Mouse (Mus musculus) liver (tissue): Measurements from ENCODE around the gene Kcnh2.
A peak's percentile ranks its signal among the peaks of the same experiment; 100 is the strongest.

Experiments used
- DNase-seq: peaks from one replicate; pipeline ENCODE4 v3.0.0-alpha.2; 2020; ENCODE audit warnings: mixed read lengths

The Kcnh2 gene

GRCm38 (mm10) chr5:24374666-24375328, 23.4 kb upstream of the Kcnh2 start:
- no peak for DNase-seq

DNA sequence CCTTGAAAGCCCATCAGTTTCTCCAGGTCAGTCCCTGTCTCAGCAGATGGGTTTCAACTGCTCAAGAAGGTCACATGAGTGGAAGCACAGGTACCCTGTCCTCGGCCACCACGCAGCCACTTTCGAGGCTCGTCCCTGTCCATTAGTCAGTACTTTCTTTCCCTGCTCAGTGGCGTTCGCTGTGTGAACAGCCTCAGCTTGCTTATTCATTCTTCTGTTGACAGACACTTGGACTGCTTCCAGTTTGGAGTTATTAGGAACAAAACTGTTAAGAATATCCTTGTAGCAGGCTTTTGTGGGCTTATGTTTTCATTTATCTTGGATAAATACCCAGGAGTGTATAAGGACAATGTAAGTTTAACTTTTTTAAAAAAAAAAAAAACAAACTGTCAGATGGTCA, 22.8 kb upstream of the Kcnh2 start:
- no peak for DNase-seq

- no peak for DNase-seq
These were observed 22.4 kb upstream of the Kcnh2 start for GRCm38 (mm10) chr5:24373807-24374206.

DNA sequence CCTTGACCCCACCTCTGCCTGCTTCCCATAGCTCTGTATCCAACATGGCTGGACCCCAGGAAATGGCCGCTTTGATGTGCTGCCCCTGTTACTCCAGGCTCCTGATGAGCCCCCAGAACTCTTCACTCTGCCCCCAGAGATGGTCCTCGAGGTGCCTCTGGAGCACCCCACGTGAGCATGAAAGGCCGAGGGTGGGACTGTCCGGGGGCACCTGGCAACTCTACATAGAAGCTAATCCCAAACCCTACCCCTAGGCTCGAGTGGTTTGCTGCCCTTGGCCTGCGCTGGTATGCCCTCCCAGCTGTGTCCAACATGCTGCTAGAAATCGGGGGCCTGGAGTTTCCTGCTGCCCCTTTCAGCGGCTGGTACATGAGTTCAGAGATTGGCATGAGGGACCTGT, 18.4 kb upstream of the Kcnh2 start:
- DNase-seq, result no peak

- DNase-seq, result no peak
These were observed 15.0 kb upstream of the Kcnh2 start for GRCm38 (mm10) chr5:24366426-24366825.

- peak; percentile 14 for DNase-seq
These were observed 14.1 kb upstream of the Kcnh2 start for GRCm38 (mm10) chr5:24365528-24365927.

GRCm38 (mm10) chr5:24364963-24365362, 13.6 kb upstream of the Kcnh2 start:
- no peak for DNase-seq

DNA sequence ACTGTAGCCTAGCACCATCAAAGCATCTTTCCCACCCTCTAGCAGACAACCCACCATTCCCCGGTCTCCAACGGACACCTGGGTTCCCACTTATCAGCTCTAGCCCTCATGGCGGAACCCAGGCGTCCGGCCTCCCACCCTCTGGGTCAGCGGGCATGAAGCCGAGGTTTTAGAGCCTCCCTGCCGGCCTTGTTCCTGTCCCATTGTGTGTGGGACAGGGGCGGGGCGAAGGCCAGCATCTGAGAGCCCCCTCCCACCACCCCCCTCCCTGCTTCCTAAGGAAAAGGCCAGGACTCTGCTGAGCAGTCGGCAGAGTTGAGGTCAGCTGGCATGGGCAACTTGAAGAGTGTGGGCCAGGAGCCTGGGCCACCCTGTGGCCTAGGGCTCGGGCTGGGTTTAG, 13.1 kb upstream of the Kcnh2 start, which contains the start of gene Nos3:
Gene Nos3, plus strand, starts transcription at position 303 of the 400 bp plus-strand sequence.
- DNase-seq, result peak; percentile 13

DNA sequence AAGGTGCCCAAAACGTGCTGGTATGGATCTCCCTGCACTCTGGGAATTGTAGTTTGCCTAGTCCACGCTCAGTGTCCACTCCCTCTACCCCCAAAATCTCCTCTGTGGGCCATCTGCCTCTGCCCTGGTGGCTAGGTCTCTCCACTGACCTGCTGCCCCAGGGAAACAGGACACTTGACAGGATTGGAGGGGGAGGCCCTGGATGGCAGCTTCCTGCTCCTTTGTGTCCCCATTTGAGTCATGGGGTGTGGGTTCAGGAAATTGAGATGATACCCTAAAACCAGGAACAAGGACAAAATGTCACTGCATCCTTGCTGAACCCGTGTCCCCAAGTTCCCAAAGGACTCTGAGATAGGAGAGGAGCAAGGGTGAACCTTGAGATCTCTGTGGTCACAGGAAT, 12.7 kb upstream of the Kcnh2 start:
- no peak for DNase-seq

- no peak for DNase-seq
These were observed 12.1 kb upstream of the Kcnh2 start for GRCm38 (mm10) chr5:24363467-24363866.

- DNase-seq, result peak; percentile 70
These were observed 9.5 kb upstream of the Kcnh2 start for GRCm38 (mm10) chr5:24360792-24361454.

- peak; percentile 83 for DNase-seq
These were observed 6.1 kb upstream of the Kcnh2 start for GRCm38 (mm10) chr5:24357461-24357860.

- DNase-seq, result no peak
These were observed 5.4 kb upstream of the Kcnh2 start for GRCm38 (mm10) chr5:24356764-24357163.

GRCm38 (mm10) chr5:24353327-24353726, 1.9 kb upstream of the Kcnh2 start:
- DNase-seq, result no peak

- peak; percentile 49 for DNase-seq
These were observed 951 bp upstream of the Kcnh2 start for GRCm38 (mm10) chr5:24352251-24352859.

- DNase-seq, result peak; percentile 79
These were observed 332 bp upstream of the Kcnh2 start for GRCm38 (mm10) chr5:24351701-24352171.

DNA sequence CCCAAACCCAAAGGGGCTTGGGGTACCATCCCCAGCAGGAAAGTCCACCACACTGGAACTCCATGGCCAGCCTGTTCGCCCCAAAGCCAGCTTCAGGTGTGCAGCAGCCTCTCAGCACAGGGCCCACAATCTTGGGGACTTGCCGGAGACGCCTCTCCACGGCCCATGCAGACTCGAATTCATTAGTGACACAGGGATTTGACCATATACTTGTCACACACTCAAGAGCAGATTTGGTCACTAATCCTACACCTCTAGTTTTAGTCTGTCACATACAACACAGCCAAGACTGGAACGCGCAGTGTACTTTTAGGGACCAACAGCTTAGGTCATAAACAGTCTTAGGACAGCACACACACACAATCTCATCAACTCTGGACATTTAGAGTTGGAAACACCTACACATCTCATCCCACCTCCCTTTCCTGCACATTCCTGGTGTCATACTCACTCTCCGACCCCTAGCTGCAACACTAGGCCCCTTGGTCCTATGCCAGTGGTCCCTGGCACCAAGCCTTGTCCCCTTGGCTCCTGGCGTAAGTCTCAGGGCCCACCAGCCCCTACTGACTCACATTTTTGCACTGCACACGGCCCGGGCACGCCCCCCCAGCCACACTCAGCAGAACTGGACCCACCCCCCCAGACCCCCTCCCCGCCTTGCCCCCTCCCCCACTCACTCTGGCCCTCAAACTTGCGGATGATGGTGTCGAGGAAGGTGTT, 713 bp downstream of the Kcnh2 start:
- DNase-seq, result no peak

DNA sequence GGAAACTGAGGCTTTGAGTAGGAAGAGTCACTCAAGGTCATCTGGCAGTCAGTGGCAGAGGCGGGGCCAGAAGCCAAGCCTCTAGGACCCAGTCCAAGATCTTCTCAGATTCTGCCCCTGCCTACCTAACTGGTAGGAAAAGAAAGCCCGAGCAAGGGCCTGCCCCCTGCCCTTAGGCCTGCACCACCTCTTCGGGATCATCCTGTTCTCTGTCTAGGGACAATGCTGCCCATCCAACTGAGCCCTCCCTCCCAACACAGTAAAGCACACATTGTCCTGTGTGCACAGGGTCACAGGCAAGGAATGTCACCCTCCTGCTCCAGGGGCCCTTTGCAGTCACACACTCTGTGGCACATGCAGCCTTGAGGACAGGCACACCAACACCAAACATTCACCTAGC, 1.3 kb downstream of the Kcnh2 start:
- no peak for DNase-seq

DNA sequence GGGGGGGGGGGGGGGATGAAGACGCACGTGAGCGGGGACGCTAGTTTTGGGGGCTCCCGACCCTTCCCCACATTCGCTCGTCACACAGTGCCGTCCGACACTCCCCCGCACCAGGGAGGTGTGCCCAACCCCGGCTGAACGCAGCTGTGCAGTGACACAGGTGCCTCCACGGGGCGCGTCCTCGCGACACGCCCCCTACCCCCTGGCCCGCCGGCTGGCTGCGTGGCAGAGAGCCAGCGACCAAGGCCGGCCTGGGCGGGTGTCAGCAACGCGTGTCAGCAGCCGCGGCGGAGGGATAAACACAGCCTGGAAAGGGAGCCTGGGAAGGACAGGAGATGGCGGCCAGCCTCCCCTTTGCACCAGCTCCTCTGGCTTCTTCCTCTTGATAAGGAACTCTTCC, 2.9 kb downstream of the Kcnh2 start:
- DNase-seq, result peak; percentile 31

DNA sequence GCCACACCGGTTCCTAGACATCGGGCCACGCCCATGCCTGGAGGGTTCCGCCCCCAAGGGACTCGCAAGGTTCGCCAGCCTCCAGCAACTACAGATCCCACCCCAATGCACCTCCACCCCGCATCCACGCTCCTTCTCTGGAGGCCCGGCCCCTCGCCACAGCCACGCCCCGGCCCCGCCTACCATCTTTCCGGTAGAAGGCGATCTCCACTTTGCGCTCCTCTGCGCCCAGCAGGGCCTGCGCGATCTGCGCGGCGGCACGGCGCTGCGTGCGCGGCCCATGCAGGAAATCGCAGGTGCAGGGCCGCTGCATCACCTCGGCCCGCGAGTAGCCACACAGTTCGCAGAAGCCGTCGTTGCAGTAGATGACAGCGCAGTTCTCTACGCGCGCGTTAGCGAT, 3.3 kb downstream of the Kcnh2 start:
- DNase-seq, result peak; percentile 78

- no peak for DNase-seq
These were observed 4.1 kb downstream of the Kcnh2 start for GRCm38 (mm10) chr5:24347186-24347875.

- DNase-seq, result no peak
These were observed 5.1 kb downstream of the Kcnh2 start for GRCm38 (mm10) chr5:24346313-24346712.
